Mouse (Mus musculus) megakaryocyte, adult 5-6 weeks (primary cell): Measurements from ENCODE around the gene Nudt22. TPM values are rescaled to one million over a fixed set of nuclear protein-coding genes. Genes with fewer than 3 reads are reported as not detected.

ENCODE experiments used
- ATAC-seq: 2 replicates; pipeline ENCODE4 v1.8.0; 2016; ENCODE audit warnings: mild to moderate bottlenecking, inconsistent platforms; ENCODE audit not compliant: poor library complexity, severe bottlenecking
- total RNA-seq, 2 experiments: library from RNA; stranded (forward) in 1 of 2; stranded (reverse) in 1 of 2; fragments of 153-499, 151-499 nt in 1 of 2; fragments of 221-1000, 200-1000 nt in 1 of 2; gene quantifications; 2 replicates each; pipeline versions ENCODE4 v1.2.3 to v1.2.4; 2015 to 2017

Nudt22 gene
- total RNA-seq (2015) (16.6 and 29.0 TPM in 2 replicates), total RNA-seq (2017) (10.1 and 16.0 TPM in 2 replicates)

- peak; percentile 57 for ATAC-seq
Observed at GRCm38 (mm10) chr19:6996006-6996405, at the start of gene Nudt22, which contains the start of gene Trpt1. Gene Nudt22 (minus strand): TSS chr19:6996117. Gene Trpt1 (plus strand): TSS chr19:6996131.

GRCm38 (mm10) chr19:7044706-7045105, 48.8 kb upstream of the Nudt22 start:
- ATAC-seq, result no peak

DNA sequence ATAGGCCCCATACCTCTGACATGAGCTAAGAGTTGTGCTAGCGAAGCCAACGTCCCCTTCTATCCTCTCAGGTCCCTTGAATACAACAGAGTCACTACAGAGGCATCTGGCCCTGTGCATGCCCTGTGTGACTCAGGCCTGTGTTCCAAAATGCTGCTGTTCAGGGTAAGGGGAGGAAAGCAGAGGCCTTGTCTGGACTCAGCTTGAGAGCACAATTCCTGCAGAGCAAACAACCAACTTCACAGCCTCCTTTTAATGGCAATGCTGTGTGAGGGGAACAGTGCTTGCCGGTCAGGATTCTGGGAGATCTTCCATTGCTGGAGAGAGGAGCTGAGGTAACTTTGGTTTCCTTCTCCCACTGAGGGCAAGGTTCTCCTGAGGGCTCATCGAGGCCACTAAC, 48.4 kb upstream of the Nudt22 start:
- no peak for ATAC-seq

GRCm38 (mm10) chr19:7041171-7041570, 45.3 kb upstream of the Nudt22 start:
- no peak for ATAC-seq

DNA sequence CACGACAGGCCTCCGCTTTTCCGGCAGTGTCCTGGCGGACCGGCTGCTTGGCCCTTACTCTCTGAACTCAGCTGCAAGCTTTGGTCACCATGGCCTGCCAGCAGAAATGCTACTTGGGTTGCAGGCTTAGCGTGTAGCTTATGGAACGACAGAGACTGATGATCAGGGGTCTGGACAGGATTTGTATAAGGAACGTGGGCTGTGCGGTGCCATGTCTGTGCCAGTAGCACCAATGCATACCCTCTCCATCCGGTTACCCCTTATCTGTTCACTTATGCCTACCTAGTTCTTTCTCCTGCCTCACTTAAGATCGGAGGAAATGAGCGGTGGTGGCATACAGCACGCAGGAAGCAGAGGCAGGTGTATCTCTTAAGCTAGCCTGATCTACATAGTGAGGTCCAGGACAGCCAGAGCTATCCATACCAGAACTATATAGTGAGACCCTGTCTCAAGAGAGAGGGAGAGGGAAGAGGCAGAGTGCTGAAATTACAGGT, 44.8 kb upstream of the Nudt22 start:
- no peak for ATAC-seq

DNA sequence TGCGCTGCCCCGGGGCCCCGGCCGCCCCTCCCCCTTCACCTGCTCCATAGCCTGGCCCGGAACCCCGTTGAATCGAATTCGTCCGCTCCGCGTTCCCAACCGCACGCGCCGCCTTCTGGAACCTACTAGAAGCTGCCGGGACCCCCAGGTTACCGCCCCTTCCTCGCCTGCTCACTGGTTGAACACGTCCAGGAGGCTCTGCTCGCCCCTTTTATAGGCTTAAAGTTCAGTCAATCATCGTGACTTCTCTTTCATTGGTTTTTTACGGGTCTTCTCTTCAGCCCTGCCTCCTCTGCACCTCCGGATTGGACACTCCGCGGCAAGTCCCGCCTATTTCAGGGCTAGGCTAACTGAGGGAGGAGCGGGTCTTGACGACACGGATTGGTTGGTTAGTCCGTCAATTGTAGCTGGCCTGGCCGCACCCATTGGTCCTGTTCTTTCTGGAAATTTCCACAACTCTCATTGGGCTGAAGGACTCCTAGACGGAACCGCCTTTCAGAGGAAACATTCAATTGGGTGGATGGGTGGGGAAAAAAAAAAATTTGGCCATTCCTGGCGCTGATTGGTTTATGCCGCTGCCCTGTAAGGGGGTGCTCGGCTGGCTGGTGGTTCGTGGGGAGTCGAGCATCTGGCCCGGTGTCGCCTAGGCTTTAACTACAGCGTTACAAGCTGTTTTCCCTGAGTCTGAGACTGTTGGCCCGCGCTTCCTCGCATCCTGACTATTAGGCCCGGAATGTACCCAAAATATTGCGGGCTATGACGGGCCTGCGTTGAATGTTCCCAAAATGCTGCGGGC, 44.1 kb upstream of the Nudt22 start, which contains the start of gene Stip1:
TSS of gene Stip1 (minus strand) at position 127 of the 796 bp plus-strand sequence.
- peak; percentile 97 for ATAC-seq

GRCm38 (mm10) chr19:7039088-7039720, 43.3 kb upstream of the Nudt22 start:
- no peak for ATAC-seq

- no peak for ATAC-seq
Observed at GRCm38 (mm10) chr19:7034006-7034405, 38.1 kb upstream of the Nudt22 start.

DNA sequence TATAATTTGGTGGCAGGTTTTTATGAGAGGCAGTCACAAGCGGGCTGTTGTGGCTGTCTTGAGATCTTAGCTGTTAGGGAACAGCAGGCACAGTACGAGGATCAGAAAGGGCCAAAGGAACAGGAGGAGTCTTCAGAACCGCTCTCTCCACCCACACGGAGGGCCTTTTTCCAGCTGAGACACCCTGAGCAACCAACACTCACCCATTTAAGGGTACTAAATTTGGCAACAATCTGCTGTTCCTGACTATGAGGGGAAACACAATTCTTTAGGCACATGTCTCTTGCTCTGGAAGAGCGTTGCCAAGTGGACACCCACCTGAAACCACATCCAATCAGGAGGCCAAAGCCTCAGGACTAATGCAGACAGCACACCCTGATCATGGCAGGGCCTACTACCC, 33.6 kb upstream of the Nudt22 start:
- no peak for ATAC-seq

GRCm38 (mm10) chr19:7020224-7020641, 24.3 kb upstream of the Nudt22 start:
- ATAC-seq, result peak; percentile 50

DNA sequence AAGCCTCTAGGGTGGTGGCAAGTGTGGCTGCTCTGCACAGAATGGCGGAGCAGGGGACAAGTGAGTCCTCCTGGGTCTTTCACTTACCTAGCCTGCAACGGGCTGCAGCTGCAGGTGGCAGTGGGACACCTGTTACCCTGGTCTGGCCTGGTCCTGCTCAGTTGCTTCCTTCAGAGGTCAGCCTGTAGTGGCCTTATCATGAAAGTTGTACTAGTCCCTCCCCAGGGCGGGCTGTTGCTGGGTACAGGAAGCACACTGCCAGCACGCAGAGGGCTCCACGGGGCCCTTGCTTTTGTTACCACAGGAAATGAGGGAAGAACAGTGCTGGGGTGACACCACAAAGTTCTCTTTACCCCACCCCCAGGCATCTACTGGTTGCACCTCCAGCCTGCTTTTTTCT, 23.3 kb upstream of the Nudt22 start, which contains the start of gene Fermt3:
TSS of gene Fermt3 (minus strand) at position 279 of the 400 bp plus-strand sequence.
- ATAC-seq, result peak; percentile 80

DNA sequence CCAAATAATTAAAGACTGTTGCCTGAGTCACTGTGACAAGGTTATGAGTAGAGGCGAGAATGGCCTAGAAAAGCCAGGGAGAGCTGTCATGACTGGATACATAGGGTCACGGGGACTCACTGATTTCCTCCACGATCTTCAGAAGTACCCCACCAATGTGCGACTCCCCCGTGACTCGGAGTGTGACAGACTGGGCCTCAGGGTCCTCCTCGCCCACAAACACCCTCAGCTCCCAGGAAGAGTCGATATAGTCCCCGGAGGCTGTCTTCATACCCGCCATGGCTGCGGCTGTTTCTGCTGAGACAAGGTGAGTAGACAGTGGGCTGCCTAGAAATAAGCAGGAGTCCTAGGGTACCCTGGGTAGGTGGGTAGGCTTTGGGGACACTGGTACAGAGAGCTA, 22.6 kb upstream of the Nudt22 start:
- peak; percentile 21 for ATAC-seq

GRCm38 (mm10) chr19:7017541-7018457, 21.9 kb upstream of the Nudt22 start:
- ATAC-seq, result peak; percentile 52

- no peak for ATAC-seq
Observed at GRCm38 (mm10) chr19:7014481-7015135, 18.7 kb upstream of the Nudt22 start.

DNA sequence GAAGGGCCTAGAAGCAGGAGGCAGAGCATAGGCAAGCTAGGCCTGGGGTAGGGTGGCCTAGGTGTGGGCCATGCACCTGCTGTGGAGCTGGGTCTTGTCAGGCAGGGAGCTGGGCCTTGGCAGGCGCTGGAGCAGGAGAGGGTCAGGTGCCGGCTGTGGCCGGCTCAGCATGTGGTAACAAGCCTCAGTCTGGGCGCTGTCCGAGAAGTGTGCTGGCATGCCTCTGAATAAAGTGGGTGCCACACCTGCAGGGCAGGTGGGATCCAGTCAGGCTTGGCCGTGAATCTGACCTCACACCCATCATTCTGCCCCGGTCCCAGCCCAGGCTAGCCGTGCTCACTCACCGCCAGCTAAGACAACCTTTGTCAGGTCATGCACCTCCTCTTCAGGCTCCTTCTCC, 18.1 kb upstream of the Nudt22 start:
- ATAC-seq, result no peak

DNA sequence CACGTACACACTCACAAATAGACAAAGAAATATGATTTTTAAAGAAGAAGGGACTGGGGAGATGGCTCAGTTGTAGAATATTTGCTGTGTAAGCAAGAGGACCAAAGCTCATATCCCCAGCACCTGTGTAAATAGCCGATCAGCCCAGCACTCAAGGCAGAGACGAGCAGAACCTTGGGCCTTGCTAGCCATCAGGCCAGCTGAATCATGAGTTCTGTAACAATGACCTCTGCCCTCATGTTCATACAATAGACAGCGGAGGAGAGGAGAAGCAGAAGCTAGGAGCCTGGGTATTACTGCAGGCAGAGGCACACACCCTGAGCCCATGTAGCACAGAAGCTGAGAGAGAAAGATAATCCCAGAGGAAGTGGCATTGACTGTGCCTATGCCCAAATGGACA, 16.5 kb upstream of the Nudt22 start:
- no peak for ATAC-seq

DNA sequence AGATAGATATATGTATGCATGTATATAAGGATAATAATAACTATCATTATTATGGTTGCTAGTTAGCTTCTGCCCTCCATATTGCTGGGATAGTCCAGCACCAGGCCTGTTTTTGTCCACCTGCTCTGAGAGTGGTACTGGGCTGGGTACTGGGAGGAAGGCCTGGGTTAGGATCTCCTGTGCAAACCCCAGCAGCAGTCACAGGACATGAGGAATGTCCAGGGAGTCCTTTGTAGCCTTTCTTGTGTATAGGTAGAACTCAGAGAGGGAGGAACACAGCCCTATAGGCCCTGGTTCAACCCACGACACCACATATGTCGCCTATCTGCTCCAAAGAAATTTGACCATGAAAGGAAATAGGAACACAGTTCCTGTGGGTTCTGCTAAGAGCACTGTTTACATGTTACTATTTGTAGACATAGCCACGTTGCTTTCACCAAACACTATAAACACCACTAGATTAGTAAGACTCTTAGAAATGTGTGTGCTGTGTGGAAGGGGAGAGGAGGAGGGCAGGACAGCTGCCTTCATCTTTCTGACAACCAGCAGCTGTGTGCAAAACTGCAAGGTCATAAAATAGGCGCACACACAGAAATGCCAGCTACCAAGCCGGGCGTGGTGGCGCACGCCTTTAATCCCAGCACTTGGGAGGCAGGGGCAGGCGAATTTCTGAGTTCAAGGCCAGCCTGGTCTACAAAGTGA, 11.1 kb upstream of the Nudt22 start:
- no peak for ATAC-seq

- no peak for ATAC-seq
Observed at GRCm38 (mm10) chr19:6999360-7000063, 3.6 kb upstream of the Nudt22 start.

DNA sequence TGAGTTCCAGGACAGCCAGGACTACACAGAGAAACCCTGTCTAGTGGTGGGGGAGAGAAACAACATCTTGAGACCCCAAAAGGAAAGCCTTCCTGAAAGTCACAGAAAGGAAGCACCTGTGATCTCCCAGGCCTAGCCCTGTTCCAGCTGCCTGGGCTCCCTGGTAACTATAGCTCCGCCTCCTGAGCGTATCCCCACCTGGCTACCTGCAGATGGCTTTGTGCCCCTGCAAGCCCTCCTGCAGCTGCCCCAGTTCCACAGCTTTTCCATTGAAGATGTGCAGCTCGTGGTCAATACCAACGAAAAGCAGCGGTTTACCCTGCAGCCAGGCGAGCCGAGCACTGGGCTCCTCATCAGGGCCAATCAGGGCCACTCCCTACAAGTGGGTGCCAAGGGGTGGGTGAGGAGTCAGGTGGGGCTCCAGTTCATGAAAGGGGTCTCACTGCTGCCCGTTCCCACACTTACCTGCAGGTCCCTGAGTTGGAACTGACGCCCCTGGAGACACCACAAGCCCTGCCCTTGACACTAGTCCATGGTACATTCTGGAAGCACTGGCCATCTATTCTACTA, 1.9 kb upstream of the Nudt22 start:
- no peak for ATAC-seq
